Mouse (Mus musculus) granulocyte monocyte progenitor cell, adult 5-6 weeks (primary cell): ENCODE data around the gene Fto. TPM values are rescaled to one million over a fixed set of nuclear protein-coding genes. Genes with fewer than 3 reads are reported as not detected.
A peak's percentile ranks its signal among the peaks of the same experiment; 100 is the strongest.

ENCODE experiments used
- ATAC-seq: replicated peaks from 2 replicates; pipeline ENCODE4 v1.8.0; 2016; ENCODE audit warnings: mild to moderate bottlenecking, moderate TSS enrichment, inconsistent platforms; ENCODE audit not compliant: poor library complexity, severe bottlenecking
- total RNA-seq, 2 experiments: library from RNA; stranded (forward) in 1 of 2; stranded (reverse) in 1 of 2; fragments of 200-712, 200-1000 nt in 1 of 2; fragments of >200 nt in 1 of 2; fragmentation: Nextera tagmentation in 1 of 2; gene quantifications; 2 replicates each; pipeline ENCODE4 v1.2.3; 2014 to 2017

Fto gene
- total RNA-seq, 2 experiments from 2014 or later, result 31.4 to 61.5 TPM

GRCm38 (mm10) chr8:91488086-91488783, 174.9 kb downstream of the Fto start:
- ATAC-seq, result peak; percentile 88

GRCm38 (mm10) chr8:91488784-91489450, 175.6 kb downstream of the Fto start:
- no peak for ATAC-seq

GRCm38 (mm10) chr8:91490065-91490464, 176.7 kb downstream of the Fto start:
- ATAC-seq, result no peak

DNA sequence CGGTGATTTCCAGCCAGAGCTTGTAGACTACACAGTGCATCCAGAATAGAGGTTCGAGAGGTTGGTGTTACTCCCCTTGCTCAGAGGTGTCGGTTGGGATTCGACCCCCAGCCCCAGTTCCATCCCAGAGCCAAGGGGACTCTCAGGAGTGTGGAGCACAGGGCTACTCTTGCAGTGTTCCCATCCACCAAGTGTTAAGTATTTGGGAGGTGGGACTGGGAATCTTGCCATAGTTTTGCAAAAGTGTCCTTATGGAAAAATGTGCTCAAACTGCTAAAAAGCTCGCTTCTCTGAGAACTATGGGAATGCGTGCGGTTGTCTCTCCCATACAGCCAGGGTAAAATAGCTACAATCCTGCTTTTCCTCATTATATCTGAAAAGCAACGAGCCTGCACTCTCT, 180.0 kb downstream of the Fto start:
- ATAC-seq, result no peak

GRCm38 (mm10) chr8:91494501-91495259, 181.4 kb downstream of the Fto start:
- ATAC-seq, result peak; percentile 14; the same call in 1 of the 2 replicates

DNA sequence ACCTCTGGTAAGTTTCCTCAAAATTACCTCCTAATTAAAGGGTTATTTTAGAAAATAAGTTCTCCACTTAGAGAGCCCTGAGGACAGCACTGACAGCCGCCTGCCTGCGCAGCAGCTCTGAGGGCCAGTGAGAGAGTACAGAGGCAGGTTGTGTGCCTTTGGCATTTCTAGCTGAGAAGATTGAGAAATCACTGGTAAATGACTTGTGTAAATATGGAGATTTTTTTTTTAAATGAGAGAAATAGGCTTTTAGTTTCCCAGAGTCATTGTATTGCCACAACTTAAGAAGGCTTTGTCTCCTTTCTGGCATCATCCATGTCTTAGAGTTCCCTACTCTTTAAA, 181.9 kb downstream of the Fto start:
- ATAC-seq, result peak; percentile 31; the same call in 1 of the 2 replicates

GRCm38 (mm10) chr8:91496000-91496399, 182.7 kb downstream of the Fto start:
- no peak for ATAC-seq

DNA sequence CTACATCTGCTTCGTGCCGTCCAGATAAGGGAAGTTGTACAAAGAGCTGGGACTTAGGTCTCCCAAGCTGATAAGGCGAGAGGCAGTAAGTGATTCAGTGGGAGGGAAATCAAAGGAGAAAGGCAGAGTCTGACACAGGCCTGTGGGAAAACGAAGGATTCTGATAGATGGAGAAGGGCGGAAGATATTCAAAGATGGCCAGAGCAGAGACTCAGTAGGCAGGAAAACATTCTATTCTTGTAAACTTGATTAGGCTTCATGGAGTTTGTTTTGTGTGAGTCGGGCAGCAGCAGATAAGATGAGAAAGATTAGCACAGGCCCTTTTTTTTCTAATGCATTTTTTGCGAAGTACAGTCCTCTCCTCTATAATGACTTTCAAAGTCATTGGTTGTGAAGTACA, 183.6 kb downstream of the Fto start:
- ATAC-seq, result no peak

DNA sequence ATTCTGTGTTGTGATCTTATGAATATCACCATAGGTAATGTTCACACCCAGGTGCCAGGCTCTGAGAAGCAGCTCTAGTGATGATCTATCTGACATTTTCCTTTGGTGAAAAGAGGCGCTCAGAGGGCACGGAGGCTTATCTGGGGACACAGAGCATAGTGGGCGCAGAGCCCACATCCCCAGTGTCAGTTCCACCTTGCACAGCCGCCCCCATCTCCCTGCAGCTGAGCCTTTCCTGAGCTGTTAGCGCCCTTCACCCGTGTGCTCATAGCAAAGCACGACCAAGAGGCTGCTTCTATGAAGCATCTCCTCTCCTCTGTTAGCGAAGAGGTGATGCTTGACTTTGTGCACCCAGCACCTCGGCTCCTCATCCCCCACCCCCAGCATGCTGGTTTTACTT, 185.3 kb downstream of the Fto start:
- ATAC-seq, result no peak

- no peak for ATAC-seq
Measured at GRCm38 (mm10) chr8:91499303-91499702, 186.0 kb downstream of the Fto start.

DNA sequence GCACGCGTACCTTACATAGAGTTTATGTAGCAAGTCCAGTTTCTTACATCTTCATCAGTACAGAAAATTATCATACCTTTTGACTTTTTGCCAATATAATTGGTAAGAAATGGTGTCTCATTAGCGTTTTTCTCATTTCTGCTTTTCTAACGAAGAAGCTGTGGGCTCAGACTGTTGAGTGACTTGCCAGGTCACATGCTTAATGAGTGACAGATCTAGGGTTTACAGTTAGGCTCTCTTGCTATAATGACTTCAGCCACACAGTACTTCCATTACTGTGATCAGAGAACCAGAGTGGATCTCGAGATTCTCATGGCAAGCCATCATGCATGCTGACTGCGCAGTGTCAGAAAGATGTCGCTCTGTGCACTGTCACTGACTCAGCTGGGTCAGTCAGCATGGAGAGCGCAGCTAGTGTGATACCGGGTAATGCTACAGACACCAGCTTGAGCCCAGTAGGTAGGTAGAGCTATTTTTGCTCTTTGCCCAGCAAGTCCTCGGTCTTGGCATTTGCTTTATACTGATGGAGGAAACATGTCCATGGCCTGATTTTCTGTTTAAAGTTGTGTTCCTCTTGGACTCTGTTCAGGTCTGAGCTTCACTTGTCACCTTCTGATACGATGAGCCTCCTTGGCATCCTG, 188.8 kb downstream of the Fto start:
- peak; percentile 81 for ATAC-seq

DNA sequence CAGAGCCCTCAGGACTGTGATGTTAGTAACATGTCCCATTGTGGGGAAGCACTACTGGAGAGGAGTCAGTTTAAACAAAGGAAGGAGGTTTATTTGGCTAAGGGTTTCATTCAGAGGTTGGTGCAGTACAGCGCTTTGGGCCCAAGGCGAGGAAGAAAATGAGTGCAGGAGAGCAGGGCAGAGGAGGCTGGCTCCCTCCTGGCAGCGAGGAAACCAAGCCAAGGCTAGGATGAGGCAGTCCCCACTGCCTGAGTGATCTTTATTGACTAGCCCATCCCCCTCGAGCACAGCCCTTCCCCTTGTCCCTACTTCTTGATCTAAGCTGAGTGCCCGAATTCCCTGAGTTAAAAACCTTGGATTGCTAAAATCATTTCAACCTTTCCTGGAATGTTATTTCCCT, 189.5 kb downstream of the Fto start:
- ATAC-seq, result no peak

GRCm38 (mm10) chr8:91504360-91504759, 191.0 kb downstream of the Fto start:
- ATAC-seq, result no peak

GRCm38 (mm10) chr8:91504891-91505290, 191.6 kb downstream of the Fto start:
- ATAC-seq, result no peak

GRCm38 (mm10) chr8:91505411-91505954, 192.2 kb downstream of the Fto start:
- no peak for ATAC-seq

DNA sequence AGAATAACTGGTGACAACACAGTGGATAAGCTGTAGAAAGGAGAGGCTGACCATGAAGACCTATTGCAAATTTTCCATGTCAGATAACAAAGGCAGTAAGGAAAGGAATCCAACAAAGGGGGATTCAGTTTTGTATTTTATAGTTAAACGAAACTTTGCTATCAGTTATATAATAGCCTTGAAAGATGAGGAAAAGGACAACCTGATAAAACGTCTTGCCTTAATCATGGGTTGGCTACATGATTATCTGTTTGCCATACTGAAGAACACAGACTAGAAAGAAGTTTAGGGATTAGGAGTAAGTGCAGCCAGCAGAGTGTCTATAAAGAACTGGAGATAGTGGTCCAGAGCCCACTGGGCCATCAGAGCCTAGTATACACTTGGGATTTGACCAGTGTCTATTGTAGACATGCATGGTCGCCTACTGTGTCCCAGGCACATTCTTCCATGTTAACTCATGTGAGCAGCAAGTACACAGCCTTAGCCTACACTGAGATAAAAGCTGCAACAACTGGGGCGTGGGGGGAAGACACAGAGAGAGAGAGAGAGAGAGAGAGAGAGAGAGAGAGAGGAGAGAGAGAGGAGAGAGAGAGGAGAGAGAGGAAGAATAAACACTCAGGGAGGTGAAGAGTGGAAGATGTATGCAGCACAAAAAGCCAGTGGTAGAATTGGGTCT, 192.8 kb downstream of the Fto start:
- no peak for ATAC-seq

DNA sequence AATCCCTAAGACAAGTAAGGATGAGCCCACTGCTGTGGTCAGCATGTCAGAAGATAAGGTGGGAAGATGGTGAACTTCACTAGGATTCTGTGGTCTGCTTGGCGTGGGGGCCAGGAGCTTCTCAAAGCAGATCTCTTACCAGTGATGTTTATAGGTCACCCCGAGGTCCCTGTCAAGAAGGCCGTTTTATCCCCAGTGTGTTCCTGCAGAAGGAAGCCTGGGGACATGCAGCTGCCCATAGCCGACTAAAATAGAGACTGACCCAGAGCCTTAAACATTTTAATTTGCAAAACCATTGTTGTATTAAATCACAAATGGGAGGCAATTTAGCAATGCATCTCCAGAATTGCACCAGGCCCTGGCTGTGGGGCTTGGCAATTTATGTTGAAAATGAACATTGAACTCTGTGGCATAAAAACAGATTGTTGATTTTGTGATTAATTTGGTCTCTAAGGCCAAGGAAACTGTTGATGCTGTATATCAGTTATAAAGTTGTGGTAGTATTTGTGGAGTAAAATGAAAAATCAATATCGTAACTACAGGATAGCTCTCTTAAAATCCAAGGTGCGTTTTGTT, 193.4 kb downstream of the Fto start:
- no peak for ATAC-seq

DNA sequence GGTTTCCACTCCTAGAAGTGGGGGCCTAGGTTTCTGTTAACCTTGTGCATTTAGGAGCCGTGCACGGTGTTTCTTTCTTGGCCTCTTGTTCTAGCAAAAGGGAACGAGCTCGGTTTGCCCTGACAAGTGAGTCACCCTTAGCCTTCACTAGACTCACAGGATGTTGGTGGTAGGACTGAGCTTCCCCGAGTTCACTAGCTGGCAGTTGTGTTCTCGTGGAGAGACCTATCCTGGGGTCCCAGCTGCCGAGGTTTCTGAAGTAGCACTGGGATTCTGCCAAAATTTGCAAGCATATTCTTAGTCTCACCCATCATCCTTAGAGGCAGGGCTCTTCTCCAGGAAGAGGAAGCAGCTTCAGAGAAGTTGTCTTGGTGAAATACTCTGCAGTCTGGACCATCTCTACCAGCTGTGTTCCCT, 194.4 kb downstream of the Fto start:
- peak; percentile 41 for ATAC-seq

DNA sequence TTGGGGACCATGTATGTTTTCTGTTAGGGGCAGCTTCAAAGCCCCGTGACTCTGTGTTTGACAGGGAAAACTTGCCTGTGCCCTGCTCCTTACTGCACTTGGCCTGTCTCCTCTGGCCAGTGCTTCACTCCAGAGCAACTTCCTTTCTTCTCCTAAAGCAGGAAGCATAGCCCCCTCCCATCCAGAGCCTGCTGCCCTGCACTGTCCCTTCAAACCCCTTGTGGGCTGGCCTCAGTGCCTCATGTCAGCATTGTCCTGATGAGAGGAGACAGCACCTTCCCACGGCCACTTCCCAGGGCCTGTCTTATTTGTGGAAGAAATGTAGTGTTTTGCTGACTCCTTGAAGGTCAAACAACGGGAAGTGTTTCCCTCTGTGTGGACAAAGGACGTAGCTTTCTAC, 195.0 kb downstream of the Fto start:
- ATAC-seq, result 0 out of 2 replicates have a peak, but pooled peaks have one; percentile 18
